Mouse (Mus musculus): Measurements from ENCODE around the gene Perm1. TPM values are rescaled to one million over a fixed set of nuclear protein-coding genes. Genes with fewer than 3 reads are reported as not detected.

Gene Perm1
- total and polyA plus RNA-seq, 3 experiments = 0.19 to 1.8 TPM; not detected in 1

DNA sequence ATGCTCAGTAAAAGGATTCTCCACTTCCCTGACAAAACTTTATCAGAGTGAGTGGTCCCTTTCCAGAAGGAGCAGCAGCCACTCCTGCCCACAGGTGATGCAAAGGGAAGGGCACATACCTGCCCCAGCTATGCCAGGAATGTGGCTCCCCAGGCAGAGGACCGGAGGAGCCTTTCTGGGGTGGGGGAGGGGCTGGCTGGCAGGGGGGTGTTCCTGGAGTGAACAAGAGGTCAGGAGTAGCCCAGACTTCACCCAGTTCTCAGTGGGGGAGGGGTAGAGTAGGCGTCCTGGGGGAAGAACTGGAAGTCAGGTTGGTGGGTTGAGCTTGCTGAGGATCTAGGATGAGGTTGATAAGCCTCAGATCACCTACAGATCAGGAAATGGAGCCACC lies 22.5 kb upstream of the Perm1 start:
- TF ChIP-seq NRF1 (IDR thresholded peaks at IDR 0.05; ENCODE audit: insufficient read depth, low read depth, low read length, poor library complexity, severe bottlenecking) = no peak
- TF ChIP-seq MAFK (IDR thresholded peaks at IDR 0.05; ENCODE audit: borderline replicate concordance, low read depth, low read length) = no peak
- TF ChIP-seq CTCF (IDR thresholded peaks at IDR 0.05 in 2 of 3, conservative IDR thresholded peaks at IDR 0.05 in 1 of 3; ENCODE audit: control insufficient read depth in 1 of 3, insufficient read depth in 1 of 3, low read depth in 2 of 3, low read length in 3 of 3, poor library complexity in 1 of 3, severe bottlenecking in 1 of 3) = no peak
- TF ChIP-seq KAT2A (conservative IDR thresholded peaks at IDR 0.05; ENCODE audit: low read depth, low read length) = no peak
- no peak for TF ChIP-seq CHD2 (IDR thresholded peaks at IDR 0.05; ENCODE audit: low read length)
- no peak for TF ChIP-seq USF1 (IDR thresholded peaks at IDR 0.05; ENCODE audit: low read depth, low read length)
- TF ChIP-seq ETS1 (IDR thresholded peaks at IDR 0.05; ENCODE audit: low read depth, low read length) = no peak
- TF ChIP-seq MYC (IDR thresholded peaks at IDR 0.05; ENCODE audit: low read depth, low read length) = no peak
- TF ChIP-seq ZMIZ1 (IDR thresholded peaks at IDR 0.05; ENCODE audit: low read depth, low read length) = no peak
- TF ChIP-seq MEF2A (IDR thresholded peaks at IDR 0.05; ENCODE audit: extremely low read depth, insufficient replicate concordance, low read depth, low read length, poor library complexity, severe bottlenecking) = no peak
- TF ChIP-seq MAX (IDR thresholded peaks at IDR 0.05; ENCODE audit: low read length) = no peak
- H3K9me3 ChIP-seq (replicated peaks; ENCODE audit: insufficient read depth, low read length) = no peaks in the 10 kb centered on the region
- no peak overlapping the region for H3K27ac ChIP-seq (ENCODE audit: control insufficient read depth, low read depth, low read length)
- DNase-seq (ENCODE audit: low read depth, low spot score) = no peak
- peaks cover 3 to 18% of the 10 kb centered on the region in 2 experiments; a peak in 3 of 4 replicates for H3K4me1 ChIP-seq (ENCODE audit: control insufficient read depth in 1 of 2, insufficient read depth in 2 of 2, low read length in 2 of 2)
- H3K9ac ChIP-seq (ENCODE audit: control insufficient read depth, low read depth, low read length, poor library complexity, severe bottlenecking) = no peak overlapping the region
- H3K36me3 ChIP-seq (ENCODE audit: control insufficient read depth in 1 of 2, insufficient read depth in 2 of 2, low read length in 2 of 2) = peaks cover 0 to 6% of the 10 kb centered on the region in 2 experiments; a peak in 3 of 4 replicates
- peaks cover 6% of the 10 kb centered on the region; the same call in 1 of the 2 replicates for H3K79me2 ChIP-seq (ENCODE audit: control insufficient read depth, insufficient read depth, low read length, poor library complexity)
- H3K27me3 ChIP-seq (ENCODE audit: control insufficient read depth in 1 of 2, insufficient read depth in 2 of 2, low read length in 2 of 2) = no peaks in the 10 kb centered on the region
- no peak overlapping the region for H3K4me3 ChIP-seq (ENCODE audit: control insufficient read depth in 1 of 2, insufficient read depth in 1 of 2, low read depth in 2 of 2, low read length in 2 of 2)

DNA sequence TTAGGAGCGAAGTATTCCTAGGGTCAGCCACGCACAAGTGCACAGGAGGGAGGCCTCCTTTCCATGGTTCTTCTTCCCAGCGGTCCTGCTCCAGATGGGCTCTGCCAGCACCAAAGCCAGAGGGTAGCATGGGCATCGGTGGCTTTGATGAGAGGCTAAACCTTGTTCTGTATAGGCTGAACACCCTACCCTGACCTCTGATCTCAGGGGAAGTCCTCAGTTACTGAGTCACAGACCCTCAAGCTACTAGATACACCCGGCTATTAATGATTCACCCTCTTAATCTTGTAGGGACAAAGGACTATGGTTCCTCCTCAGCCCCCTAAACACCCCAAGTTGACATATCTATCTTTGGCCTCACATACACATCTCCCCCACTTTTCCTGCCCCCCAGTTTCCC lies 21.8 kb upstream of the Perm1 start:
- H3K36me3 ChIP-seq (ENCODE audit: control insufficient read depth in 1 of 2, insufficient read depth in 2 of 2, low read length in 2 of 2) = peaks cover 0 to 6% of the 10 kb centered on the region in 2 experiments; a peak in 3 of 4 replicates
- TF ChIP-seq MAX (IDR thresholded peaks at IDR 0.05; ENCODE audit: low read length) (no peak), USF1 (IDR thresholded peaks at IDR 0.05; ENCODE audit: low read depth, low read length) (no peak), BHLHE40 (IDR thresholded peaks at IDR 0.05; ENCODE audit: borderline replicate concordance, low read depth, low read length) (no peak), ZC3H11A (IDR thresholded peaks at IDR 0.05; ENCODE audit: low read depth, low read length) (no peak), POLR2AphosphoS5 (IDR thresholded peaks at IDR 0.05; ENCODE audit: borderline replicate concordance, low read depth, low read length) (no peak)
- no peaks in the 10 kb centered on the region for H3K9me3 ChIP-seq (replicated peaks; ENCODE audit: insufficient read depth, low read length)
- DNase-seq (ENCODE audit: low read depth, low spot score) = no peak
- H3K27me3 ChIP-seq (ENCODE audit: control insufficient read depth in 1 of 2, insufficient read depth in 2 of 2, low read length in 2 of 2) = no peaks in the 10 kb centered on the region
- no peak overlapping the region for H3K27ac ChIP-seq (ENCODE audit: control insufficient read depth, low read depth, low read length)
- H3K4me3 ChIP-seq (ENCODE audit: control insufficient read depth in 1 of 2, insufficient read depth in 1 of 2, low read depth in 2 of 2, low read length in 2 of 2) = no peak overlapping the region
- peaks cover 3 to 17% of the 10 kb centered on the region in 2 experiments; a peak in 3 of 4 replicates for H3K4me1 ChIP-seq (ENCODE audit: control insufficient read depth in 1 of 2, insufficient read depth in 2 of 2, low read length in 2 of 2)
- peaks cover 6% of the 10 kb centered on the region; the same call in 1 of the 2 replicates for H3K79me2 ChIP-seq (ENCODE audit: control insufficient read depth, insufficient read depth, low read length, poor library complexity)
- no peak overlapping the region for H3K9ac ChIP-seq (ENCODE audit: control insufficient read depth, low read depth, low read length, poor library complexity, severe bottlenecking)

Measured in MEL (cell line).